Mouse (Mus musculus): ENCODE measurements around the gene Ifitm1.
"Not testable (repeated sequence)": the region's sequence is repeated elsewhere in the genome, so short reads cannot be mapped to it uniquely, and the experiment has no call there.

The Ifitm1 gene

GRCm38 (mm10) chr7:141017824-141018223 is 50.8 kb downstream of the Ifitm1 start, which contains the start of gene Ifitm6:
TSS of gene Ifitm6 (minus strand) at chr7:141017924.
- DNase-seq, result not testable (repeated sequence)

DNA sequence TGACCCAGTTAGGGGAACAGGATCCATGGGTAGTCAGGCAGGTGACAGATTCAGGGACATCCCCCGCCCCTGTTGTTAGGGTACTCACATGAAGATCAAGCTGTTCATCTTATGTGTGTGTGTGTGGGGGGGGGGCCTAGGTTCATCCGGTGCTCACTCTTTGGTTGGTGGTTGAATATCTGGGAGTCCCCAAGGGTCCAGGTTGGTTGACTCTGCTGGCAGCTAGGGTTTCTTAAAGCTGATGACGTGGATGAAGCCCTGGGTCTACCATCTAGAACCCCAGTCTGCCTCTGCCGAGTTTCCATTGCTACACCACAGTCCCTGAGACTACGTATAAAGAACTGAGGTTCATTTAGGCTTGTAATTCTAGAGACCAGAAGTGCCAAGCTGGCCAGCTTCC is 52.0 kb downstream of the Ifitm1 start:
- no peak for DNase-seq
